Mouse (Mus musculus) c-Kit-positive CD71-negative TER-119-negative erythroid progenitor cells, embryonic 14.5 days (primary cell): Measurements from ENCODE around the gene Nufip1.
"Not testable (repeated sequence)": the region's sequence is repeated elsewhere in the genome, so short reads cannot be mapped to it uniquely, and the experiment has no call there.

Experiments used
- DNase-seq: peaks from one replicate; pipeline ENCODE4 v3.0.0-alpha.2; 2013; ENCODE audit warnings: low read depth

Nufip1 gene

DNA sequence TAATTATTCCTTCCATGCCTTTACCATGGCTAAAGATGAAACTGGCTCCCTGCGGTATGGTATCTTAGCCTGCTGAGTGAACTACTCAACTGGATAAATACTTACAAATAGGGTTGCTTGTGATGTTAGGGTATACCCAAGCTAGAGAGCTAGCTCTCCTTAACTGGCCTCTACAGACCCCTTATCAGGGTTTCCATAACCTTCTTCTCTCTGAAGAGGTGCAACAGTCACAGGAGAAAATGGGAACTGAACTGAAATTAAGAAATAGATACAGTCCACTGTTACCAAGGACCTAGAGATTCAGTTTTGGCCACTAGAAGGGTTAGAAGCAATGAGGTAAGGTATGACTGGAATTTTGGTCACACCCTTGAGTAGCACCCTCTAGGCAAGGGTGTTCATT lies 34.6 kb downstream of the Nufip1 start:
- no peak for DNase-seq

DNA sequence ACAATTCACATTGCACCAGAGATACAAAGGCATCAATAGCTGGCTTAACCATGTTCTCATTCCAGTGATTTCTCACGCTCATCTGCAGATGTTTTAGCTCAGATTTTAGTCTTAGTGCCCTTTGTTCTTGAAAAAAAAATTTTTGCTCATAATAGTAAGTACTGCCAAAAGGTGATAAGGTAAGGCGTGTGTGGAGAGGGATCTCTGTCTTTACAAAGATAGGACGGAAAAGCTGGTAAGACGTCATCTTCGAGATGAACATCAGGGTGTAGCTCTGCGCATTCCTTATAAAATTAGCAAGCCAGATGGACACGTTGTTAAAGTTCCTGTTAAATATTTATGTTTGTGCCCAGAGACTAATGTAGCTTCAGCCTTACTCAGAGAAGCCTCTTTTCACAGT lies 35.2 kb downstream of the Nufip1 start:
- no peak for DNase-seq

DNA sequence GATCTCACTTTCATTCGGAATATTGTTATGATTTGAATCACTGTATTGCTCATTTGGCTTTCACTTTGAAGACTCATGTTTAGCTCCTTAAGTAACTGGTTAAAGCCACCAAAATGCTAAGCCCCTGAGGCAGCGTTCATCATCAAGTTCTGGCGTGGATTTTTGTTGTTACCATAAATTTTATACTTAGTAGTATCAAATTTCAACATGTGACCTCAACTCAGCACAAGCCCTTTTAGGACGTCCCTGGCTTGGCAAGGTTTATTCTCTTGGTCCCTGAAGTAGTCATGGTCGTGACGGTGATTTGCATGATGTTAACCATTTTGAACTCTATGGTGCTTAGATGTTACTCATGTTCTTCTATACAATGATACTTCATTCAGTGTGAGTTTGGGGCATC lies 36.4 kb downstream of the Nufip1 start:
- DNase-seq = no peak

DNA sequence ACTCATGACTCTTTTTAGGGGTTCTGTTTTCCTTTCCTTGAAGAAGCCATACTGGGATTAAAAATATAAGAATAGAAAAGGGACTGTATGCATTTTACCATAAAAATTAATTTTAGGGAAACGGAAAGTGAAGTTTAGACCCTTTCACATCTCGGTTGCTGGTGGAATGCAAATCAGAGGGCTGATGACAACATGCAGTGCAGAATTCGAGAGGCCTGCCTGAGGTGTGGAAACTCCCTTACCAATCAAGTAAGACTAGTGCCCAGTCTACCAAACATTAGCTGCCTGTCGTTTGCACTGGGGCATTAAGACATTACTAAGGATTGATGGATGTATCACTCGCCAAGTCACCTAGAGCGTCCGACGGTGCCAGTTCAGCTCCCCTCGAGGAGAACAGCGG lies 37.6 kb downstream of the Nufip1 start:
- DNase-seq = no peak

DNA sequence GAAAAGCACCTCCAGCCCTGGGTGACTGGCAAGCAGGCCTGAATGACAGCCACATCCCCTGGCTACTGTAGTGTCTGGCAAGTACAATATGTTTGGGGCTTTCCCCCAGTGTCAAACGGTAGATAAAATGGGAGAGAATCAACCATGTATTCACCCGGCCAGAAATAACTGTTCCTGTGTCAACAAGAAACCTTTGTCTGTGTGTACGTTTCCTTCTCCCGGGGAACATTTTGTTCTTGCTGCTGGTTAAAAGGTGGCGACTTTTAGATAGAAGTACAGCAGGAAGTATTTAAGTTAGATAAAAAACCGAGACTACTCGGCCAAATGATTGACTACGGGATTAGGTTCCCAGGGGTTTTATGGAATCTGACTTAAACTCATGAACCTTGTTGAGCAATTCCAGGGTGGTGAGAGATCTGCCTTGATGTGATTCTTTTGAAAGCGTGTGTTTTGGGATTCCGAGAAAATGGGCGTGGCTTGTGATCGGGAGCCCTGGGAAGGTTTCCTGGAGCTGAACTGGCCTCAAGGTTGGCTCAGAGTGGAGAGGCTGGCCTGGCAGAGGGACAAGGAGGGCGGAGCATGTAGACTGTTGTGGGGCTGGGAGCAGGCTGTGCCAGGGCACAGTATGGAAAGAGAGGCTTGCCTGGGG lies 39.0 kb downstream of the Nufip1 start:
- no peak for DNase-seq

DNA sequence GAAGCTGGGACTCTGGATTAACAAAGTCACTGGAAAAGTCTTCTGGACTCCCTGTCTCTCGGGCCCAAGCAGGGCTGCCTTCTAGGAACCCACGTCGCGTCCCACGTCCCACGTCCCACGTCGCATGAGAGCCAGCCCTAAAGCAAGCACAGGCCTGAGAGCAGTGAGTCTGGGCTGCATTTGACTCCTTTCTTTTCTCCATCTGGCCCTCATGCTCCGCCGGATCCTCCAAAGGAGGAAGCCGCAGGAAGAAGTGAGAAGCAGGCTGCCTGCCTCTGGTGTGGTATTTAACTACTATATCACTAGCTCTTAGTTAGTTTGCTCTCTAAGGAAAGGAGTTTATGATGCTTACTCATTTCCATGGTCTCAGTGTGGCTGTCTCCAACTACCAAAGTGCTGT lies 39.8 kb downstream of the Nufip1 start:
- no peak for DNase-seq

DNA sequence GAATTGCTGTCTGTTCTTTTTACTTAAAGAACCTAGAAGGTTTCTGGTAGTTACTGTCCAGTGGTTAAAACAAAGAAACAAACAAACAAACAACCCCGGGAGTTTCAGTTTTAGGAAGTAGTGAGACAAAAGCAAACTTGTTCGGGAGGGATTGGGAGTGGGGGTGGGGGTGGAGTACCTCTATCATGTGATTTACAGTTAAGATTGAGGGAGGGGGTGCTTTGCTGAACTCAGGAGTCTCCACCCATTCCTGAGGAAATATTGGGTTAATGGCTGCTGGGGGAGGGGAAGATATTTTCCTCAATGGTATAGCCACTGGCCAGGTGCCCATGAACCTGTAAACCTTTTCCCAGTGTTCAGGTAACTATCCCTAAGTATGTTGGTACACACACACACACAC lies 40.3 kb downstream of the Nufip1 start:
- no peak for DNase-seq

DNA sequence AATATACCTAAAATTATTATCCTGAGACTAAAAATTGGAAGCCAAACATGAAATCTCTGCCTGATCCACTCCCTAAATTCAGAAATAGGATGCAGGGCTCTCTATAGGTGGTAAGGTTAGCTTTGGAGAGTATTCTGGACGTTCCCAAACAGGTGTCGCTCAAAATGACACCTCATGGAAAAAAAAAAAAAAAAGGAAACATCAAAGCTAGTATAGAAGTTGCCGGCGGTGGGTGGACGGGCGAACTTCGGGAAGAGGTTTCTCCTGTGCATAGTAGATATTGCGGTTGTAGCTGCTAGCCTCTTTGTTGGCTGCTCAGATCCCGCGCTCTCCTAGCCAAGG lies 41.1 kb downstream of the Nufip1 start:
- DNase-seq = no peak

DNA sequence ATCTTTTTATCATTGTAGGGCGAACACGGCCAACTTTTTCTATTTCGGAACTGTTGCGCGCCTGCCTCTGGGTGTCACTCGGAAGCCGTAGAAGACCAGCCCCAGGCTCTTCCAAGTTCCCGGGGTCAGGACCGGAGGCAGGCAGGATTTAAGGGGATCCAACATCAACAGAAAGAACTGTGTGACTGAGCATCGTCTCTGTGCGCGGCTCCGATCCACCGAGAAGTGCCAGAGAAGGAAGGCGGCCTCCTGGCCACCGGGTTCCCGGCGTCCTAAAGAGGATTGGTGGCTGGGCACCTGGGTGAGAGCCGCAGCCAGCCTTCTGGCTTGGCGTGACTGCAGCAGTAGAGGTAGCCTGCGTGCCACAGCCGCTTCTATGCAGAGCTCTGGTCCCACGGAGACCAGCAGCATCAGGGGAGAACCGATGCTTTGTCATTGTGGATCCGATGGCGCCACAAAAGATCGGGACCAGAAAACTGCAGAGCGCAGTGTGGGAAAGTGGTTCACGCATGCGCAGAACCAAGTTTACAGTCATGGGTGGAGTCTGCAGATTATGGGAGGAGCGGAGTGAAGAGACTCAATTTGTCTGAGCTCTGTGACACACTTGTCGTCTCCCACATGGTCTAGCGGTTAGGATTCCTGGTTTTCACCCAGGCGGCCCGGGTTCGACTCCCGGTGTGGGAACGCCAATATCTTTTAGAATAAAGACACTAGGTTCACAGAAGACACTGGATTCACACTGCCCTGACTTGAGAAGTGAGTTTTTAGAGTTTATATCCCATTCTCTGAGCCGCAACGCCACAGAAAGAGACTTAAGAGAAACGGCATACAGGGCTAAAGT lies 41.7 kb downstream of the Nufip1 start:
- DNase-seq = peak; percentile 96

DNA sequence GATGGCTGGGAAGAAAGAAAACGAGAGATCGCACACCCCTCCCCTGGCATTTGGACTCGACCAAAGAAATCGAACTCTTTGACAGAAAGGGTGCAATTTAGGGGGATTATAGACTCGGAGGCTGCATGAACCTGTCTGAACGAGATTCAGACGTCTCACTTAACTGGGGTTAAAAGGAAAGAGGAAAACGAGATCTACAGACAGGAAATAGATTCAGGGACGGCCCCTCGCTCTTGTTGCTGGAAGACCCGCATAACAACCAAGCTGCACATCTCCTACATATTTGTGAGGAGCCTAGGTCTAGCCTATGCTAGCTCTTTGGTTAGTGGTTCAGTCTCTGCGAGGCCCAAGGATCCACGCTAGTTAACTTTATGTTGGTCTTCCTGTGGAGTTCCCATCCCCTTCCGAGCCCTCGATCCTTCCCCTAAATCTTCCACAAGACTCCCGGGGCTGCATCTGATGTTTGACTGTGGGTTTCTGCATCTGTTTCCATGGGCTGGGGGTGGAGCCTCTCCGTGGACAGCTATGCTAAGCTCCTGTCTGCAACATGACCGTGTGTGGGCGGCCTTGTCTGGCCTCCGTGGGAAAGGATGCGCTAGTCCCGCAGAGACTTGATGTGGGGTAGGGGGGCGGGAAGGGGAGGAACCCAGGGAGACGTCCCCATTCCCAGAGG lies 42.4 kb downstream of the Nufip1 start:
- DNase-seq = no peak

DNA sequence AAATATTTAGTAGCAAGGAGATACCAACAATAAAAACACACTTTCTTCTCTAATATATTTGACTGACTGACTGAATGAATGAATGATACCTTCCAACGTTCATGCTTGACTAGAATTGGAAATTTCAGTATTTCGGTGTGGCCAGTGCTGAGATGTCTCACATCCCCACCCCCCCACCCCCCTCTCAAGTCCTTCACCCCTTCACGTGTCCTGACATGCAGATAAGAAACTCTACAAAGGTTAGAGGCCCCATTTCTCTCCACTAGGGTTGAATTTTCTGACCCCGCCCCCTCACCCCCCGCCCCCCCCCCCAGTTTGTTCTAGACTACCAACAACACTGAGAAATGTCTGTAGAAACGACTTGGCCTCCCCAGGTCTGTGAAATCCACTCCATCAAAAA lies 43.1 kb downstream of the Nufip1 start:
- DNase-seq = no peak

DNA sequence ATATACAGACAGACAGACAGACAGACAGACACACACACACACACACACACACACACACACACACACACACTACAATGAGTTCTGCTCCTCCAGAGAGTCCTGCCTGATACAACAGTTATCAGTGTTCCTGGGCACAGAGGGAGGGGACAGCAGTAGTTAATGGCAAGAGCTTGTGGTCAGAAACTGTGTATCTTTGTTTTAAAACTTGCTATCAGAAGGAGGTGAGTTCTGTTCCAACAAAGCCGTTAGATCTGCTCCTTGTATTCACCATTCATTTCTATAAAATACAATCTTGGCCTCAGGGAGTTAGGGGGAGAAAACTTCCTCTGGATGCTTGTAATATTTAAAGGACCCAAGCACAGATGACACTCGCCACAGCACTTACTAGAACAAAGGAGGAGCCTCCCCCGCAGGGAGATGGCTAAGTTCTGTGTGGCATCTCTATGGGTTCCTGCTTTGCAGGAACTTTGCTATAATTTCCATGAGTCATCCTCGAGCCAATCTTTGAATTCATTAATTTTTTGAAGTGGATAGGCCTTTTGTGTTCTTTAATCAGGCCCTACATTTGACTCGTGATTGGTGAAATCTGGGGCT lies 47.6 kb downstream of the Nufip1 start:
- DNase-seq = no peak

DNA sequence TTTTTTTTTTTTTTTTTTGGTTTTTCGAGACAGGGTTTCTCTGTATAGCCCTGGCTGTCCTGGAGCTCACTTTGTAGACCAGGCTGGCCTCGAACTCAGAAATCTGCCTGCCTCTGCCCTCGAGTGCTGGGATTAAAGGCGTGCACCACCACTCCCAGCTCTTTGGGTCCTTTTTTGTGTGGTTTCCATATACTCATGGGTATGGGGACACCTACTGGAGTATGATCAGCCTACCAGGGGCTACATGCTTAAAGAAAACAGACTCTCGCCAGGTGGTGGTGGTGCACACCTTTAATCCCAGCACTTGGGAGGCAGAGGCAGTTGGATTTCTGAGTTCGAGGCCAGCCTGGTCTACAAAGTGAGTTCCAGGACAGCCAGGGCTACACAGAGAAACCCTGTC lies 49.9 kb downstream of the Nufip1 start:
- DNase-seq = not testable (repeated sequence)

DNA sequence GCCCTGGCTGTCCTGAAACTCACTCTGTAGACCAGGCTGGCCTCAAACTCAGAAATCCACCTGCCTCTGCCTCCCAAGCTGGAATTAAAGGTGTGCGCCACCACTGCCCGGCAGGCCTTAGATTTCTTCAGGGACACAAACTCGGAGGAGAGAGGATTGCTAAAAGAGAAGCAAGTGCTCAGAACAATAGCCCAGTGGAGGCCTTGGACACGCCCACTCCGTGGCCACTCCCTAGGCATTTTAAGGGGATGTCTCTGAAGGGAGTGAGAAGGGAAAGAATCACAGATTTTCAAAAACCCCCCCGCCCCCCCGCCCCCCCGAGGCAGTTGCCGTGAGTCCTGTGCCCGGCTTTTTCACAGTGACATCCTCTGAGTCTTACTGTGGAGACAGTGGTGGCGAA lies 53.5 kb downstream of the Nufip1 start:
- DNase-seq = no peak

DNA sequence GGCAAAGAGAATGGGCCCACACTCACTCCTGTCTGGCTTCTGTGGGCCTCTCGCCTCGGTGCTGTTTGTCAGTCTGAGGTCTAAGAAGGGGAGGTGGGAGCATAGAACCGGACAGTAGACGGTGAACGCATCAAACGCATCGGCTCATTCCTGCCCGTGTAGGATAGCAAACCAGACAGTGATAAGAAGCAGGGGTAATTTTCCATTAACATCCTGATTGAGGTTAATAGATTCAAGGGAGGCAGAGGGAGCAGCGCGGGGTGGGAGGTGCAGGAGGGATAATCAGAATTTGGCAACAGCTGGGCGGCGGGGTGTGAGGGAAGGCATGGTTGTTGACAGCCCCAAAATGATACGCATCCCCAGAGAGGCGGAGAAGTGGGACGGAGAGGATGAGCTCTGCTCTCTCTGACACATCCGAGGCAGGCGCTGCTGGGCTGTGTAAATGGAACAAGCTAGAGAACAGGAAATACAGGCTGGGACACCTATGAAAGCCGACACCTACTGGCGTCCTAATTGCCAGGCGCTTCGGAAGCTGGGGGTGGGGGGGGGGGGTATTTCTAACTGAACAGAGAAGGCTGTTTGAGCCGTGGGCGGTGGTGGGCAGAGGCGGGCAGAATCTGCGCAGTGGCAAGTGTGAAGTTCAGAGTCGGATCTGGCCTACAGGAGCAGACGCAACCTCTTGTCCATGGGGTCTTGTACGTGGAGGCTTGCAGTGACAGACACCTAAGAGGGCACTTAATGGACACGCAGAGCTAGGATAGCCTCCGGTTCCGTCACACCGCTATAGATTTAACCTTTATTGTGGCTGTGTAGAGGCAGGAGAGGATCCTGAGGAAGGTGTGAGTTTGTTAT lies 54.4 kb downstream of the Nufip1 start:
- no peak for DNase-seq

DNA sequence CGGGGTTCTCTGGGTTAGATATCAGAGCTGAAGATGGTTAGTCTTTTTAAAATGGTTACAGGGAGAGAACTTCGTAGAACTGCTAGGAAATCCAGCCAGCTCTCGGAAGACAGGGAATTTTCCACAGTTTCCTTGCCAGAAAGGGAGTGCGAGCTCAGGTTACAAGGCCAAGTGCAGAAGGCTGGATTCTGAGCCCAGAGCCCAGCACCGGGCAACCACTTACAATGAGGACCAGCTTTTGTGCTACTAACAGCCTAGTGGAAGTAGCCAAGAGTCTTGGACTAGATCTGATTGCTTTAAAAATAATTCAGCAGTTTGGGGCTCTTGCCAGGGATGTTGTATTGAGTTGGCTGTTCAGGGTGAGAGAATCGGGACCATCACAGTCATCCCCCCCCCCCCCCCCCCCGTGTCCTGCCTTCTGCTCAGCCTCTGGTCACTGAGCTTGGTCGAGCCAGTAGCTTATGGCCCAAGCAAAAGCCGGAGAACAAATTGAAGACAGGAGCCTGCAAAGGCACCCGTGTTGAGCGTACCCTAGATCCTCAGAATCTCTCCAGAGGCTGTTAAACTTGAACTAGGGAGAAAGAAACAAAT lies 59.3 kb downstream of the Nufip1 start:
- no peak for DNase-seq

DNA sequence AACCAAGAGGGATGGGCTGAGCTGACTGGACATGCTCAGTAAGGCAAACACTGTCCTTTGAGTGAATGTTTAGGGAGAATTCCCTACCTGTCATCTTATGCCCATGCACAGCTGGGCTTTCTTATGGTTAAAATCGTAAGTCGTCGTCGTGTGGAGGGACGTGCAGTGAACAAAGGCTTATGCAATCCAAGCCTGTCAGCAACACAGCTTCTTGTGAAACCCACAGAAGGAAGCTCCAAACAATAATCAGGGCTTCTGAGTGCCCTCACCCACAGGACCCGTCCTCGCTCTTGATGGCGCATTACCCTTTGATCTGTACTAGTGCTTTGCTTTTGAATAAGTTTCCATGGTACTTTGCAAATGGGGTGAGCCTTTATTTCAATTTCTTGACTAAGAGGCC lies 60.6 kb downstream of the Nufip1 start:
- no peak for DNase-seq

DNA sequence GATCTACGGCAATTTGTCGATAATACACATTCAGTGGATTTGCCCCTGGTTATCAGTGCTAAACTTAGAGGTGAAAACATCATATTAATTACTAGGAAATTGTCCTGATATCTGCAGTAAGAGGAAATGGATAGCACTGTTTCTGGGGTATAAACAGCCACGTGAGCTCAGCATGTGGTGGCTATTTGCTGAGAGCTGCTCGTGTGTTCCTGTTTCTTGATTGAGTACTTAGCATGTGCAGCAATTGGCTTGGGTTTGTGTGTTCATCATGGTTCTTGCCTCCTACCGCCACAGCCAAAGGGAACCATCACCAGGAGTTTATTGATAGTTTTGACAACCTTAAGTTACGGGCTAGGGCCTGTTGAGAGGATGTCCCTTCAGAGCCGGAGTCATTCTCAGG lies 63.6 kb downstream of the Nufip1 start:
- DNase-seq = no peak

DNA sequence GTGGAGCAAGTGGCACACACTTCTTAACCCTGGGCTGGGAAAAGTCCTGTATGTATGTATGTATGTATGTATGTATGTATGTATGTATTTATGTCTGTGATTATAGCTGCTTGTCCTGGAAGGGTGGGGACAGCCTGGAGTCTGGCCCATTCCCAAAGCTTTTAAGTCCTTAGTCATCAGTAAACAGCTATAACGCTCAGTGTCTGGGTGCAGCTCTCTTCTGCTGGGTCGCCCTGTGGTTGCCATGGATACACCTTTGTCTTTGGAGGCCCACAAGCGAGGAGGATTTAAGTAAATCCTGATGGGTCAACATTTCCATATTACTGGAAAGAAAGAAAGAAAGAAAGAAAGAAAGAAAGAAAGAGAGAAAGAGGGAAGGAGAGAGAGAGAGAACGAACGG lies 65.1 kb downstream of the Nufip1 start:
- no peak for DNase-seq

DNA sequence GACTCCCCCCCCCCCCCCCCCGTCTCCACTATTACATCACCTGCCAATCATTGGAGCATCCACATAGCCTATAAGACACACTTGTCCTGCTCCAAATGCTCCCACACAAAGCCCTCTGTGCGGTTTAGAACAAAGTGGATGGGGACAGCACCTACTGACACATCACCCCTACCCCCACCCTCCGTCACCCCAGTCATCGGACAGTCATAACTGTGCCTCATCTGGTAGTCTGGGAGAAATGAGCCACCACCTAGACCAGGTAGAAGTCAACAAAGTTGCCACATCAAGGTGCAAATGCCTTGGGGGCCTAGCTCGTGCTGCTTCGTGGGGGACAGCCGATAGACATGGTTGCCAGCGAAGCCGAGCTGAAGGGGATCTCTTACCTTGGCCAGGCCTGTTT lies 66.5 kb downstream of the Nufip1 start:
- no peak for DNase-seq

DNA sequence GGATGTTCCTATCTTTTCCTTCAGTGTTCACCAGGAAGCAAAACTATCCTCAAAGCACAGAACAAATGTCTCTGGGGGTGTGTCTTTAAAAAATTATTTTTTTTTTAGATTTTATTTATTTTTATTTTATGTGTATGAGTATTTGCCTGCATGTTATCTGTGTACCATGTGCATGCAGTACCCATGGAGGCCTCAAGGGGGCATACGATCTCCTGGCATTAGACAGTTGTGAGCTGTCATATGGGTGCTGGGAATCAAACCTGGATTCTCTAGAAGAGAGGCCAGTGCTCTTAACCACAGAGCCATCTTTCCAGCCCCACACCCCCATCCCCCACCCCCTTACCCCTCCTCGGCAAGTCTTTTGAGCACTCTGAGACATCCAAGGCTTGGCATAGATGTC lies 67.8 kb downstream of the Nufip1 start:
- no peak for DNase-seq

DNA sequence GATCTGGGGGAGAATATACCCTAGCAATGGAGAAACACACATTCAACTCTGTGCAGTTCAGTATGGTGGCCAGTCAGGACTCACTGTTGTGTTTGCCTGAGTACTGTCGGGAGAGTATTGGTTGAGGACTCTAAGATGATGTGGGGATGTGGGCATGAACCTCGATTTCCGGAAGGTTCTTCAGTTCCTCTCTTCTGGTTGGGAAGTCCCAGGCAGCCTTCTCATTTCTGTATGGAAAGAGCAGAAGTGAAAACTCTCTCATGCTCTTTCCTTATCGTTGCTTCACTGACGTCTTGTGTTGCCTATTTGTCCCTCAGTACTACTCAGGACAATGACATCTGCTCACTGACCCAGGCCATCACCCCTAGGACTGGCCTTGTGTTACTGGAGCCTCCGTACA lies 68.7 kb downstream of the Nufip1 start:
- DNase-seq = no peak
